Mouse (Mus musculus): ENCODE results near the gene 2310034G01Rik. TPM values are rescaled to one million over a fixed set of nuclear protein-coding genes. Genes with fewer than 3 reads are reported as not detected.

2310034G01Rik gene
- polyA plus RNA-seq, 1 experiment from 2014 or later: 2.1 TPM

DNA sequence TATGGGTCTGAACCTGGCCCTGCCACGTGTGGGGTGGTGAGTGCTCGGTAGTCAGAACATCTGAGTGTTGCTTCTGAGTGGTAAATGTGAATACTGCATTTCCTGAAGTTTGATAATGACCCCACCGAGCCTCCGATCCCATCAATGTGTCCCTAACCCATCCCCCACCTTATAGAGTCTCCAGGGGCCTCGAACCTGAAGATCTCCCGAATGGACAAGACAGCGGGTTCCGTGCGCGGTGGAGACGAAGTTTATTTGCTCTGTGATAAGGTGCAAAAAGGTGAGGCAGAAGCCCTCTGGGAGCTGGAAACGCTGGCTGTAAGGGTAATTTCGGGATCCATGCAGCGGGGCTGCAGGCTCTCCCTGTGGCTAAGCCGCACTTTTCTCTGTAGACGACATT is 42.3 kb downstream of the 2310034G01Rik start:
- 84% methylated on average over 16 of the region's 16 CpGs for WGBS
- no peak overlapping the region for H3K27ac ChIP-seq
- H3K9ac ChIP-seq: no peak overlapping the region
- H3K9me3 ChIP-seq: no peaks in the 10 kb centered on the region
- no peak overlapping the region for H3K4me2 ChIP-seq
- H3K27me3 ChIP-seq: peaks cover 32% of the 10 kb centered on the region
- H3K4me1 ChIP-seq: peaks cover 40% of the 10 kb centered on the region
- ATAC-seq (ENCODE audit: insufficient number of reproducible peaks, low FRiP score, low TSS enrichment, low read depth): no peak
- peaks cover 44% of the 10 kb centered on the region for H3K36me3 ChIP-seq
- H3K4me3 ChIP-seq: no peak overlapping the region

DNA sequence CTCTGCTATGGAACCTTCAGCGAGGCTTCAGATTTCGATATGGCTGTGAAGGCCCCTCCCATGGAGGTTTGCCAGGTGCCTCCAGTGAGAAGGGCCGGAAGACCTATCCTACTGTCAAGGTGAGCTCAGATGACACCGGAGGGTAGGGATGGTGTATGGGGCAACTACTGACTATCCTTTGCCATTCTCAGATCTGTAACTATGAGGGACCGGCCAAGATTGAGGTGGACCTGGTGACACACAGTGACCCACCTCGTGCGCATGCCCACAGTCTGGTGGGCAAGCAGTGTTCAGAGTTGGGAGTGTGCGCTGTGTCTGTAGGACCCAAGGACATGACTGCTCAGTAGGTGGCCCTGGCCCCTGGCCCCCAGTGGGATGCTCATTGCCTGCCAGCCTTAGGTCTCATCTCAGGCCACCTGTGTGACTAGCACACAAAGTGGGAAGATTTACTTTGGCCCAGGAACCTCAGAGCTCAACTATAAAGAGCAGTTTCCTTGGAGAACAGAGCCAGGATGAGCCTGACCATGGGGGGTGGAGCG is 43.3 kb downstream of the 2310034G01Rik start:
- WGBS: 93% methylated on average over 9 of the region's 9 CpGs
- ATAC-seq (ENCODE audit: insufficient number of reproducible peaks, low FRiP score, low TSS enrichment, low read depth): no peak
- peaks cover 35% of the 10 kb centered on the region for H3K36me3 ChIP-seq
- peaks cover 40% of the 10 kb centered on the region for H3K4me1 ChIP-seq
- H3K9ac ChIP-seq: no peak overlapping the region
- no peak overlapping the region for H3K4me3 ChIP-seq
- H3K27me3 ChIP-seq: peaks cover 27% of the 10 kb centered on the region
- no peak overlapping the region for H3K4me2 ChIP-seq
- no peak overlapping the region for H3K27ac ChIP-seq
- H3K9me3 ChIP-seq: no peaks in the 10 kb centered on the region

DNA sequence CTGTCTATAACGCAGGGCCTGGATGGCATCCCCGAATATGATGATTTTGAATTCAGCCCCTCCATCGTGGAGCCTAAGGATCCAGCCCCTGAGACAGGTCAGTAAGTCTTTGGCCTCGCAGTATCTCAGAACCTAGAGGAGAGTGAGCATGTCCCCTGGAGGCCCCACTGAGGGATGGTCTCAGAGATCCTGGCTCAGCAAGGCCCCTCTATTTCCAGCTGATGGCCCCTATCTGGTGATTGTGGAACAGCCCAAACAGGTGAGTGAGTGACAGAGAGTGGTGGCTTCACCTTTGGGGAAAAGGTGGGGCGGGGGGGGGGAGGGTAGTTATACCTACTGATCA is 43.9 kb downstream of the 2310034G01Rik start:
- 53% methylated on average over 5 of the region's 5 CpGs for WGBS
- Histone ChIP-seq H3K4me1 (peaks cover 40% of the 10 kb centered on the region), H3K9ac (peak overlapping the region; percentile 46)

DNA sequence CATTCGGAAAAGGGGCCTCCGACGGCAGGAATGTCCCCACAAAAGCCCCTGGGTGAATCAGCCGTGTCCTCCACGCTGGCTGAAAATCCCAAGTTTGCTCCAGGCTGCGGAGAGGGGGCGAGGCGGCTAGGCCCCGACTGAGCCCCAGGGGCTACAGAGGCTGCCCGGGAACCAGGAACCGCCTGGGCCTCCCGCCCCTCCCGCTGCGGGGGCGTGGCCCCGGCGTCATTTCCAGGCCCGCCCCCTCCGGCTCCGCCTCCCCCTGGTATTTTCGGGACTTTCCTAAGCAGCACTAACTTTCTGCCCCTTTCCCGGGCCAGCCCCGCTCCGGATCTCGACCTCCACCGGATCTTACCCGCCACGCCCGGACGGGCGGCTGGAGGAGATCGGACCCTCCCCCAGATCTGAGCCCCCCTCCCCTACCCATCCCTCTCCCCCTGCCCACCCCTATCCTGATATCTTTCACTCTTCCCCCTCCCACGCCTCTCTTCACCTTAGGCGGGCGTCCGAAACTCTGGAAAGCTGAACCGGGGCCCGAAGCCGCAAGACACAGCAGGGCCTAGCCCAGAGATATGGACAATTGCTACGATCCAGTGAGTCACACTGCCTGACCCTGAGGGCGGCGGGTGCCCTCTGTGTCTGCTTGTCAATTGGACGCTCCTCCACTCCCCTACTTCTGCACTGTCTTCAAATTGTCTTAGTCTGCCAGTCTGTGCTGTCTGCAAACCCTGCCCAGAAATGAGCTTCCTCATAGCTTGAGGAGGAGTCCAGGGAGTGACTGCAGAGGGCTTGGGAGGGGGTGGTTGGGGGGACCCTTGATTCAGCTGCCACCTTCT is 44.5 kb downstream of the 2310034G01Rik start:
- WGBS: under 1% methylated on average over 43 of the region's 43 CpGs
- Histone ChIP-seq H3K4me2 (peak overlapping the region; percentile 98), H3K9ac (peak overlapping the region; percentile 46), H3K4me1 (peaks cover 40% of the 10 kb centered on the region), H3K27ac (peak overlapping the region; percentile 80), H3K27me3 (peaks cover 24% of the 10 kb centered on the region), H3K4me3 (peak overlapping the region; percentile 71), H3K9me3 (no peaks in the 10 kb centered on the region), H3K36me3 (peaks cover 23% of the 10 kb centered on the region)
- ATAC-seq (ENCODE audit: insufficient number of reproducible peaks, low FRiP score, low TSS enrichment, low read depth): peak; percentile 65

More for the DNA sequence above, 43.9 kb downstream of the 2310034G01Rik start:
- ATAC-seq (ENCODE audit: insufficient number of reproducible peaks, low FRiP score, low TSS enrichment, low read depth): no peak
- peaks cover 29% of the 10 kb centered on the region for H3K36me3 ChIP-seq
- H3K27me3 ChIP-seq: peaks cover 27% of the 10 kb centered on the region
- H3K9me3 ChIP-seq: no peaks in the 10 kb centered on the region
- no peak overlapping the region for H3K27ac ChIP-seq
- H3K4me3 ChIP-seq: peak overlapping the region; percentile 71
- H3K4me2 ChIP-seq: peak overlapping the region; percentile 98

DNA sequence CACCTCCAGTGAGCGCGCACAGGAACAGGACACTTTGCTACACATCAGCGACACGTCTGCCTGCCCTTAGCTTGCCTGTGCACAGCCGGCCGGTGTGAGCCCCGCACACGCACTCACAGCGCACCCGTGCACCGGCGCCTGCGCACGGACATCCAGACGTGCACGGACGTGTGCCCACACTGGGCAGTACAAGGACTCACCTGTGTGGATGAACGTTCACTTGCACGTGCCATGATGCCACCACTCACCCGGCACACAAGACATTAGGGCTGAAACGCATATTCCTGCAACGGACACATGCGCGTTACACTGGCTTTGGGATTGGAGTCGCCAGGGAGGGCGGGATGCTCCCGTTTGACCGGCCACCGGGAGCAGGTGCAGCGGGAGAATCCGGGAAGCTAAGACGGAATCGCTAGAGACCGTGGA is 45.2 kb downstream of the 2310034G01Rik start:
- ATAC-seq (ENCODE audit: insufficient number of reproducible peaks, low FRiP score, low TSS enrichment, low read depth): peak; percentile 22; the same call in 1 of the 2 replicates
- peak overlapping the region; percentile 98 for H3K4me2 ChIP-seq
- peaks cover 40% of the 10 kb centered on the region for H3K4me1 ChIP-seq
- peaks cover 22% of the 10 kb centered on the region for H3K27me3 ChIP-seq
- H3K9ac ChIP-seq: peak overlapping the region; percentile 37
- peak overlapping the region; percentile 71 for H3K4me3 ChIP-seq
- WGBS: under 1% methylated on average over 34 of the region's 34 CpGs
- peak overlapping the region; percentile 80 for H3K27ac ChIP-seq
- H3K36me3 ChIP-seq: peaks cover 16% of the 10 kb centered on the region; the same call in 1 of the 2 replicates
- no peaks in the 10 kb centered on the region for H3K9me3 ChIP-seq

DNA sequence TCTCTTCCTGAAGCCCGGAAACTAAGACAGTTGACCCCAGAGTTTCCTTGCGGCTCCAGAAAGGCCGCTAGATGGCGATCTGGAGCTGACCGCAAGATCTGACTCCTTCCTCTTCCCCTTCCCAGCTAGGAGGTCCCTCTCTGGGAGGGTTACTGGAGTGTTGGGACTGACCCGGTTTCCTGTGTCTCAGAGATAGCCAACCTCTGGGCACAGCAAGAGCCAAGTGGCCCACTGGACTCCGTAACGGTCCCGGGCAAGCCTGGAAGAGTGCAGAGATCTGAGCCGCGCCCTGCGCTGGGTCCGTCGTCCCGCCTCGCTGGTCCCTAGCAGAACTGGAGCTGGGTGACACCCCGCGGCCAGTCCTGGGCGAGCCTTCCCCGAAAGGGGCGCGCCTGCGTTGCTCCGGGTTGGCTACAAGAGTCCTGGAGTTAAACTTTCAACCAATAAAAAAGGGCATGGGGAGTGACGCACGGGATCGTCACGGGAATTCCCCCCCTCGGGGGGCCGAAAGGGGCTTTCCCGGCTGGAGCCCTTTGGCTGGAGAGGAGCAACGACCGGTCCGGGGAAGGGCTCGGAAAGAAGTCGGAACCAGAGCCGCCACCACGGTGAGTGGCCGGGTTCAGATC is 45.8 kb downstream of the 2310034G01Rik start, which contains the start of gene Nfkb2:
Nfkb2 (plus strand) TSS at position 105 of the 626 bp plus-strand sequence.
- Histone ChIP-seq H3K4me2 (peak within 1 kb of the TSS; percentile 98), H3K36me3 (peaks cover 10% of the 10 kb centered on the region; the same call in 1 of the 2 replicates), H3K9ac (peak within 1 kb of the TSS; percentile 37), H3K9me3 (no peaks in the 10 kb centered on the region), H3K27ac (peak within 1 kb of the TSS; percentile 80), H3K4me3 (peak within 1 kb of the TSS; percentile 71), H3K4me1 (peaks cover 37% of the 10 kb centered on the region), H3K27me3 (peaks cover 20% of the 10 kb centered on the region)
- peak; percentile 89 for ATAC-seq (ENCODE audit: insufficient number of reproducible peaks, low FRiP score, low TSS enrichment, low read depth)
- under 1% methylated on average over 39 of the region's 39 CpGs for WGBS

DNA sequence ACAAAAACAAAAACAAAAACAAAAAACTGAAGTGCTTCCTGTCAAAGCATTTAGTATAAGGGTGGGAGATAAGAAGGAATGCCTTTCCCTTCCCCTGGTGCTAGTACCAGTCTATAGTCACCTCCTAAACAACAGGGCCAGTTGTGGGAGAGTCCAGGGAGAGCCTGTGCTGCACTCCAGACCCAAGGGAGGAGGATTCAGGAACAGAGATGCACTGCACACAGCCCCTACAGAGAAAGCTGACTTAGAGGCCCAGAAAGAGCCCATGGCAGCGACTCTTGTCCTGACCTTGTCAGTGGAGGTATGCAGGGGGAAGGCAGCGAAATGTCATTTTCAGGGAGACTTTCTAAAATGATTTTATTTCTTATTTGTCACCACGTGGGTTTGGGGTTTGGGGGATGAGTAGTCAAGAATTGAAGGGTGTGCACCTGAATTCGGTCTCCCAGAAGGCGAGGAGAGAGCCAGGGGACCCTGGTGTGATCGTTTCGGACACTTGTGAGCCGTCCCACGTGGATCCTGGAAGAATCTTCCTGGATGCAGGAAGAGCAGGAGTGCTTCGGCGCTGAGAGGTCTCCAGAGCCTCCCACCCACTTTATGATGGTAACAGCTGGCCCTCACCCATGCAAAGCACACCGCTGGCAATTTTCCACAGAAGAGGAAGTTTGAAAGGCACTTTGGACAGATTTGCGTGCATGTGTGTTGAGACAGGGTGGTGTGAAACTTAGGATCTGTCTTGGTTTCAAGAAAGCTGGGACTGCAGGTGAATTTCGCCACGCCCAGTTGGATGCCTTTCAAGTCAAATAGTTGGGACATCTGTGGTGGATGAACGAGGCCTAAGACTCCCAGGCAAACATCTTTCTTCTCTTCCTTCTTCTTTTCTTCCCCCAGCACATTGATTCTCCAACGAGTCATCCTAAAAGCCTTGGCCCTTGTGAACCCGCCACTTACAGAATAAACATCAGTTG is 46.6 kb downstream of the 2310034G01Rik start:
- Histone ChIP-seq H3K27me3 (peaks cover 19% of the 10 kb centered on the region), H3K4me2 (peak overlapping the region; percentile 98), H3K4me3 (peak overlapping the region; percentile 71), H3K9me3 (no peaks in the 10 kb centered on the region), H3K36me3 (peaks cover 10% of the 10 kb centered on the region; the same call in 1 of the 2 replicates), H3K27ac (peak overlapping the region; percentile 80), H3K9ac (no peak overlapping the region), H3K4me1 (peaks cover 29% of the 10 kb centered on the region)
- WGBS: 52% methylated on average over 18 of the region's 18 CpGs
- no peak for ATAC-seq (ENCODE audit: insufficient number of reproducible peaks, low FRiP score, low TSS enrichment, low read depth)

DNA sequence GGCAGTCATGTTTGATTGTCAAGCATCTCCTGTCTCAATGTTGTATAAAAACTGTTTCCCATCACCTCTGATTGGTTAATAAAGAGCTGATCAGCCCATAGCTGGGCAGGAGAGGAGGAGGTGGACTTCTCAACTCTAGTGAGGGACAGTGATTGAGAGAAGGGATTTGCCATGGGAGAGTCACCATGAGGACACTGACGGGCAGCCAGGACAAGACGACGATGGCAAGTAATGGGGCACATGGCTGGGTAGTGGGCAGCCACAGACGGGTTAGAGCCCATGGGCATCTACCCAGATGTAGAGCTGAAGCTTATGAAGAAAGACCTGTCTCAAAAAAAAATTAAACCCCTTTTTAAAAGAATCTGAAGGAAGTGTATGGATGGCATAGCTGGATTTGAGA is 47.6 kb downstream of the 2310034G01Rik start:
- H3K4me1 ChIP-seq: peaks cover 28% of the 10 kb centered on the region
- no peak overlapping the region for H3K27ac ChIP-seq
- 89% methylated on average over 4 of the region's 4 CpGs for WGBS
- no peak for ATAC-seq (ENCODE audit: insufficient number of reproducible peaks, low FRiP score, low TSS enrichment, low read depth)
- H3K27me3 ChIP-seq: peaks cover 9% of the 10 kb centered on the region
- no peaks in the 10 kb centered on the region for H3K9me3 ChIP-seq
- no peak overlapping the region for H3K9ac ChIP-seq
- peaks cover 5% of the 10 kb centered on the region; the same call in 1 of the 2 replicates for H3K36me3 ChIP-seq
- no peak overlapping the region for H3K4me3 ChIP-seq
- H3K4me2 ChIP-seq: no peak overlapping the region

- 34% methylated on average over 8 of the region's 8 CpGs for WGBS
- Histone ChIP-seq H3K4me1 (peaks cover 15% of the 10 kb centered on the region), H3K4me2 (no peak overlapping the region), H3K27me3 (no peaks in the 10 kb centered on the region), H3K9ac (no peak overlapping the region), H3K36me3 (no peaks in the 10 kb centered on the region), H3K4me3 (no peak overlapping the region), H3K27ac (no peak overlapping the region), H3K9me3 (no peaks in the 10 kb centered on the region)
- ATAC-seq (ENCODE audit: insufficient number of reproducible peaks, low FRiP score, low TSS enrichment, low read depth): no peak
Observed at GRCm38 (mm10) chr19:46300294-46301045, 49.6 kb downstream of the 2310034G01Rik start.
